Mouse (Mus musculus) ES-Bruce4 (cell line): Measurements from ENCODE around the gene Srxn1. TPM values are rescaled to one million over a fixed set of nuclear protein-coding genes. Genes with fewer than 3 reads are reported as not detected.

Source experiments
- H3K27ac ChIP-seq: 2 replicates; pipeline ENCODE4 v1.5.1; 2012; ENCODE audit warnings: low read length, inconsistent platforms; ENCODE audit not compliant: insufficient read depth
- H3K27me3 ChIP-seq: 2 replicates; pipeline ENCODE4 v1.6.1; 2012; ENCODE audit warnings: mild to moderate bottlenecking, low read length, inconsistent platforms; ENCODE audit not compliant: control insufficient read depth, poor library complexity, insufficient read depth, severe bottlenecking
- H3K36me3 ChIP-seq: 2 replicates; pipeline ENCODE4 v1.6.1; 2012; ENCODE audit warnings: inconsistent platforms, mild to moderate bottlenecking, low read length, moderate library complexity; ENCODE audit not compliant: control insufficient read depth, poor library complexity, insufficient read depth, severe bottlenecking
- H3K4me1 ChIP-seq: one replicate; pipeline ENCODE4 v1.8.1; 2011; ENCODE audit warnings: low read length; ENCODE audit not compliant: control insufficient read depth, insufficient read depth
- H3K4me3 ChIP-seq: 2 replicates; pipeline ENCODE4 v1.5.1; 2011; ENCODE audit warnings: low read depth, mild to moderate bottlenecking, low read length
- H3K9ac ChIP-seq: 2 replicates; pipeline ENCODE4 v1.6.1; 2012; ENCODE audit warnings: low read depth, mild to moderate bottlenecking, inconsistent platforms; ENCODE audit not compliant: poor library complexity, severe bottlenecking
- H3K9me3 ChIP-seq: replicated peaks from 2 replicates; pipeline ENCODE4 v1.6.1; 2012; ENCODE audit warnings: mild to moderate bottlenecking, low read length, inconsistent platforms; ENCODE audit not compliant: control insufficient read depth, poor library complexity, insufficient read depth, severe bottlenecking
- CTCF ChIP-seq: IDR thresholded peaks from one replicate; pipeline ENCODE4 v1.8.1; 2011; ENCODE audit warnings: low read depth, low read length
- EP300 ChIP-seq: IDR thresholded peaks from 2 replicates; pipeline ENCODE4 v1.6.1; 2011; ENCODE audit warnings: low read depth, low read length; ENCODE audit not compliant: insufficient read depth
- POLR2A ChIP-seq: IDR thresholded peaks from one replicate; pipeline ENCODE4 v1.8.1; 2011; ENCODE audit warnings: low read length; ENCODE audit not compliant: insufficient read depth
- polyA plus RNA-seq: library from polyadenylated mRNA; stranded (reverse); fragments of >200 nt; gene quantifications from 2 replicates; pipeline ENCODE4 v1.2.4, GENCODE M21; 2011; ENCODE audit warnings: low read depth; ENCODE audit not compliant: missing spikeins, insufficient read depth, insufficient read length

Gene Srxn1
- polyA plus RNA-seq, 1 experiment: 18.1 TPM

DNA sequence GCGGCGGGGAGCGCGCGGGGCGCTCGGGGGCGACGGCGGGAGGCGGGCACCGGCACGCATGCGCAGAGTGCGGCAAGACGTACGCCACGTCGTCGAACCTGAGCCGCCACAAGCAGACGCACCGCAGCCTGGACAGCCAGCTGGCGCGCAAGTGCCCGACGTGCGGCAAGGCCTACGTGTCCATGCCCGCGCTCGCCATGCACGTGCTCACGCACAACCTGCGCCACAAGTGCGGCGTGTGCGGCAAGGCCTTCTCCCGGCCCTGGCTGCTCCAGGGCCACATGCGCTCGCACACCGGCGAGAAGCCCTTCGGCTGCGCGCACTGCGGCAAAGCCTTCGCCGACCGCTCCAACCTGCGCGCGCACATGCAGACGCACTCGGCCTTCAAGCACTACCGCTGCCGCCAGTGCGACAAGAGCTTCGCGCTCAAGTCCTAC is 11.9 kb upstream of the Srxn1 start:
- no peaks in the 10 kb centered on the region for H3K9me3 ChIP-seq
- H3K9ac ChIP-seq: peak overlapping the region; percentile 87
- TF ChIP-seq EP300 (0 out of 2 replicates have a peak, but pooled peaks have one; percentile 24), POLR2A (peak; percentile 79), CTCF (no peak)
- H3K27me3 ChIP-seq: no peaks in the 10 kb centered on the region
- peak overlapping the region; percentile 74 for H3K27ac ChIP-seq
- peak overlapping the region; percentile 81 for H3K4me3 ChIP-seq
- H3K4me1 ChIP-seq: peaks cover 17% of the 10 kb centered on the region
- H3K36me3 ChIP-seq: no peaks in the 10 kb centered on the region

DNA sequence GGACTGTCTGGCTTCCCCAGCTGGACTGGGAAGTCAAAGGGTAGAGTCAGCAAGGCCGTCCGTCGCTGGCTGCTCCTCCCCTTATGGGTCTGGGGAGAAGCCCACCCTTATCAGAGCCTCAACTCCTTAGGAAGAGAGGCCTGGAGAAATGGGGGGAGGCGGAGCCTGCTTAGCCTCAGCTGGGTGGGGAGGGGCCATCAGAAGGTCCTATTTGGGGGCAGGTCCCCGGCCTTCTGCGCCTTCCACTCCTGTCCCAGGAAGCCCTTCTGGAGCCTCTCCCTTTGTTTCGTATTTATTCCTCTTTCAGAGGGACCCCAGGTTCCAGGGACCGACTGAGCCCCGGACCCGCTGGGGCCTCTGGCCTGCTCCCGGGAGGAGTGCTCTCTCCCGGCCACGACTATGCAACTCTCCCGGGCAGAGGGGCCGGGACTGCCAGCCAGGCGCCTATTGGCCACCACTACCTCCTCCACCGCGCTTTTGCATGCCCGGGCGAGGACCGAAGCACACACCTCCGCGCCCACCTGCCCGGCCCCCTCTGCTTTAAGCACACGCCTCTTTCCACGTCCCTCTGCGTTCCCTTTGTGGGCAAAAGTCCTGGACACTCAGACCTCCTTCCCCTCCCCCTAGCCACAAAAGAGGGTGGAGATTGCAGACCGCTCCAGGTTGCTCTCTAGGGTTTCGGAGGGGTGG is 10.3 kb upstream of the Srxn1 start:
- Histone ChIP-seq H3K9me3 (no peaks in the 10 kb centered on the region), H3K4me1 (peaks cover 16% of the 10 kb centered on the region), H3K36me3 (no peaks in the 10 kb centered on the region), H3K27me3 (no peaks in the 10 kb centered on the region), H3K9ac (peak overlapping the region; percentile 87), H3K4me3 (peak overlapping the region; percentile 81), H3K27ac (peak overlapping the region; percentile 75)
- TF ChIP-seq EP300 (peak; percentile 82; the same call in 1 of the 2 replicates), CTCF (no peak), POLR2A (no peak)

DNA sequence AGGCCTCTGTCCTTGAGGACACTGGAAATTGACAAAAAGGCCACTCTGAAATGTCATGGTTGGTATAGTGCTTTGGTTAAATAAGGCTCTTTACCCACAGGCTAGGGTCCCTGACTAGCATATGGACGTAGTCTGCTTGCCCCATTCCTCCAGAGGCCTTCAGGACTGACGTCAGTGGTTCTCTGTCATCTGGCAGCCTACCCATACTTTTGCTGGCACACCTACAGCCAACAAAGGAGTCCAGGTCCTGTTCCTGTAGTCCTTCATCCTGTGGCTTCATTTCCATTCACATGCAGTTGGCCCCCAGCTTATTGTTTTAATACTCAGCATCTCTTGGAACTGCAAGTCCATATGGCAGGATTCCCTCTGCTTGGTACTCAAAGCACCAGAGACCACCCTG is 8.4 kb upstream of the Srxn1 start:
- H3K4me1 ChIP-seq: peaks cover 11% of the 10 kb centered on the region
- H3K27ac ChIP-seq: no peak overlapping the region
- no peak overlapping the region for H3K9ac ChIP-seq
- no peaks in the 10 kb centered on the region for H3K9me3 ChIP-seq
- TF ChIP-seq CTCF (no peak), POLR2A (no peak), EP300 (no peak)
- no peaks in the 10 kb centered on the region for H3K36me3 ChIP-seq
- no peak overlapping the region for H3K4me3 ChIP-seq
- no peaks in the 10 kb centered on the region for H3K27me3 ChIP-seq

DNA sequence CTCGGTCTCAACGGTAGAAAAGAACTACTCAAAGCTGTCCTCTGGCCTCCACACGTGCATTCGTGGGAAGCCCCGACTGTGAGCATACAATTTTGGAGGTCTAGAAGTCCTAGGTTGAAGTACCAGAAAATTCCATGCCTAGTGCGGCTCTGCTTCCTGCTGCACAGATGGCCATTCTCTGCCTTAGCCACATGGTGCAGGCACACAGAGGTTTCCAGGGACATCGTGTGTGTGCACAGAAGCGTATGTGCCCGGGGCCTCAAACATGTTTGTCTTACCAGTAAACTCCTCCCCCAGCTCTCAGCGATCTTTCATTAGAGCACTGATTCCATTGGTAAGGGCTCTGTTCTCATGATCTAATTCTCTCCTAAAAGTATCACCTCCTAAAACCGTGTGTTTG is 7.4 kb upstream of the Srxn1 start:
- no peaks in the 10 kb centered on the region for H3K27me3 ChIP-seq
- H3K9ac ChIP-seq: no peak overlapping the region
- H3K4me1 ChIP-seq: peaks cover 11% of the 10 kb centered on the region
- no peaks in the 10 kb centered on the region for H3K36me3 ChIP-seq
- H3K4me3 ChIP-seq: no peak overlapping the region
- H3K27ac ChIP-seq: no peak overlapping the region
- no peaks in the 10 kb centered on the region for H3K9me3 ChIP-seq
- TF ChIP-seq EP300 (no peak), CTCF (no peak), POLR2A (no peak)

DNA sequence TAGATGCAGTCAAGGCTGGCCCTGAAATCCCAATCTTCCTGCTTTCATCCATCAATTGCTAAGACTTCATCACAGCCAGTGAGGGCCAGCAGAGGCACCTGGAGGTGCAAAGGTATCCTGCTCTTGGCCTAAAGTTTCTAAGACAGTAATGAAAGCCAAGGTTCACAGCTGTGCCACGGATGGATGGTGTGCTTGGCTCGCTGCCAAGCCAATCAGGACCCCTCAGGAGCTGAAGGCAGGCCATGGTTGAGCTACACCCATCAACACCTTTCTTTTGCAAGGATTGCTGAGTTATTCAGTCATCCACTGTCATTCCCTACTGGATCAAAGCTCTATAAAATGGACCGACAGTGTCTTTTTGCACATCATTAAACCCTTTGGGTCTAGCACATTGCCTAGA is 5.8 kb upstream of the Srxn1 start:
- Histone ChIP-seq H3K4me1 (peaks cover 9% of the 10 kb centered on the region), H3K9me3 (no peaks in the 10 kb centered on the region), H3K27me3 (no peaks in the 10 kb centered on the region), H3K27ac (no peak overlapping the region), H3K4me3 (no peak overlapping the region), H3K36me3 (no peaks in the 10 kb centered on the region), H3K9ac (no peak overlapping the region)
- TF ChIP-seq POLR2A (no peak), CTCF (no peak), EP300 (no peak)

DNA sequence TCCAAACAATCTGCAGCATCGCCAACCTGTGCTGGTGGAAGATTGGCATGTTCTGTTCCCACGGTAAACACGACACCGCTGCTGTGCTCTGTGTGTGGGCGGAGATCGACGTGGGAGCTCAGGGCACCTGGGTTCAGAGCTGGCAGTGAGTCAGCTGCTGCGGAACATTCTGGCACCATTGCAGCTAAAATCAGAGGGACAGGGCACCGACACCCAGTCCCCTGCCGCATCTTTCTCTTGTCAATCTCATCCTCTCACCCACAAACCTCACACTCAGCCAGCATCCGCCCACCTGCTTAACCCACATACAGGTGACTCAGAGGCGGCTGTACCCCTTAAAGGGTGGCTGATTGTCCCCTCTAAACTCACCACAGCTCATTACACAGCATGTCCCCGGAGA is 3.6 kb upstream of the Srxn1 start:
- H3K27me3 ChIP-seq: no peaks in the 10 kb centered on the region
- H3K4me3 ChIP-seq: no peak overlapping the region

More for the DNA sequence above, 3.6 kb upstream of the Srxn1 start:
- Histone ChIP-seq H3K36me3 (no peaks in the 10 kb centered on the region), H3K9me3 (no peaks in the 10 kb centered on the region), H3K27ac (no peak overlapping the region), H3K9ac (no peak overlapping the region), H3K4me1 (peaks cover 5% of the 10 kb centered on the region)
- no peak for TF ChIP-seq EP300
- no peak for TF ChIP-seq CTCF
- no peak for TF ChIP-seq POLR2A
